Mouse (Mus musculus): Measurements from ENCODE around the gene Hcst. TPM values are rescaled to one million over a fixed set of nuclear protein-coding genes. Genes with fewer than 3 reads are reported as not detected.

Hcst gene
- polyA plus RNA-seq, 1 experiment from 2014 or later = 7.8 TPM

- Histone ChIP-seq H3K4me2 (ENCODE audit: low read depth, low read length) (peak overlapping the region; percentile 87), H3K4me1 (ENCODE audit: control insufficient read depth, low read depth, low read length) (peaks cover 15% of the 10 kb centered on the region), H3K4me3 (ENCODE audit: low read depth, low read length) (peak overlapping the region; percentile 64), H3K36me3 (ENCODE audit: control insufficient read depth, insufficient read depth) (no peaks in the 10 kb centered on the region), H3K27ac (ENCODE audit: low read length) (peak overlapping the region; percentile 64), H3K9me3 (replicated peaks; ENCODE audit: control insufficient read depth, low read length) (no peaks in the 10 kb centered on the region), H3K27me3 (ENCODE audit: control insufficient read depth, insufficient read depth, low read depth, low read length) (peaks cover 3% of the 10 kb centered on the region; the same call in 1 of the 2 replicates), H3K9ac (ENCODE audit: low read depth, low read length) (peak overlapping the region; percentile 59)
- WGBS (ENCODE audit: insufficient replicate concordance) = 4% methylated on average over 9 of the region's 9 CpGs
- no peak for ATAC-seq (ENCODE audit: low read depth)
Observed at GRCm38 (mm10) chr7:30422560-30422959, 2.9 kb upstream of the Hcst start.

- peak overlapping the region; percentile 73 for H3K27ac ChIP-seq (ENCODE audit: low read length)
- peak; percentile 47 for ATAC-seq (ENCODE audit: low read depth)
- no peaks in the 10 kb centered on the region for H3K9me3 ChIP-seq (replicated peaks; ENCODE audit: control insufficient read depth, low read length)
- no peaks in the 10 kb centered on the region for H3K36me3 ChIP-seq (ENCODE audit: control insufficient read depth, insufficient read depth)
- peak overlapping the region; percentile 64 for H3K4me3 ChIP-seq (ENCODE audit: low read depth, low read length)
- peak overlapping the region; percentile 59 for H3K9ac ChIP-seq (ENCODE audit: low read depth, low read length)
- peaks cover 3% of the 10 kb centered on the region; the same call in 1 of the 2 replicates for H3K27me3 ChIP-seq (ENCODE audit: control insufficient read depth, insufficient read depth, low read depth, low read length)
- peak overlapping the region; percentile 87 for H3K4me2 ChIP-seq (ENCODE audit: low read depth, low read length)
- WGBS (ENCODE audit: insufficient replicate concordance) = under 1% methylated on average over 45 of the region's 45 CpGs
- peaks cover 15% of the 10 kb centered on the region for H3K4me1 ChIP-seq (ENCODE audit: control insufficient read depth, low read depth, low read length)
Observed at GRCm38 (mm10) chr7:30421890-30422435, 2.3 kb upstream of the Hcst start.

DNA sequence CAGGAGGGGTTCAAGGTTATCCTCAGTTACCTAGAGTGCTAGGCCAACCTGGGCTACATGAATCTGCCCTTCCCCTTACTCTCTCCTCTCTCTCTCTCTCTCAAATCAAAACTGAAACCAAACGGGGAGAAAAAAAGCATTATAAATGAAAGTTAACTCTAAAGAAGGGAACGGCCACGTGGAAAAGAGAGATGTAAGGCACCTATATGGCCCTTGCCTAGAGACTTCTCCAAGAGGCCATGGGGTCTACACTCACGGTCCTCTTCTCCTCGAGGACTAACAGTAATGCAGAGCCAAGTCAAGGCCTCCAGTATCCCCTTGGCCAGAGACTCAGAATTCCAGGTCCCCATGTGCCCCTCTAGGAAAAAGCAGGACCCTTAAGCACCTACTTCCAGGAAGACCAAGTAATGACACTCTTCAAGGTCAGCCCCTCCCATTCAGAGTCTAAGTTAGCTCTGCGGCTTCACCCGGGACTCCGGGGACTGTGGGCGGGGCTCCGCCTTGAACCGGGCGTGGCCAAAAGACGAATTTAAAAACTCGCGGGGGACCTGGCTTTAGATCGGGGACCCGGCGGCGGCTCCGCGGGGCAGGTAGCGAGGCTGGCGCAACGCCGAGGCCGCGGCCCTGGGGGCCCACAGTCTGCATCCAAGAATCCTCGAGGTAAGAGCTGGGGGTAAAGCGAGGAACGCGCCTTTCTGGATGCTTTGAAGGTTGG, 1.7 kb upstream of the Hcst start, which contains the start of gene Nfkbid:
TSS of gene Nfkbid (plus strand) at position 558 of the 715 bp plus-strand sequence.
- 7% methylated on average over 31 of the region's 31 CpGs for WGBS (ENCODE audit: insufficient replicate concordance)
- Histone ChIP-seq H3K4me1 (ENCODE audit: control insufficient read depth, low read depth, low read length) (peaks cover 15% of the 10 kb centered on the region), H3K36me3 (ENCODE audit: control insufficient read depth, insufficient read depth) (no peaks in the 10 kb centered on the region), H3K9me3 (replicated peaks; ENCODE audit: control insufficient read depth, low read length) (no peaks in the 10 kb centered on the region), H3K4me2 (ENCODE audit: low read depth, low read length) (peak within 1 kb of the TSS; percentile 87), H3K4me3 (ENCODE audit: low read depth, low read length) (peak within 1 kb of the TSS; percentile 64), H3K9ac (ENCODE audit: low read depth, low read length) (peak within 1 kb of the TSS; percentile 59), H3K27ac (ENCODE audit: low read length) (peak within 1 kb of the TSS; percentile 73), H3K27me3 (ENCODE audit: control insufficient read depth, insufficient read depth, low read depth, low read length) (peaks cover 3% of the 10 kb centered on the region; the same call in 1 of the 2 replicates)
- peak; percentile 33 for ATAC-seq (ENCODE audit: low read depth)

GRCm38 (mm10) chr7:30420673-30421072, 1.0 kb upstream of the Hcst start:
- H3K27me3 ChIP-seq (ENCODE audit: control insufficient read depth, insufficient read depth, low read depth, low read length) = peaks cover 3% of the 10 kb centered on the region; the same call in 1 of the 2 replicates
- 35% methylated on average over 3 of the region's 3 CpGs for WGBS (ENCODE audit: insufficient replicate concordance)
- peak overlapping the region; percentile 53; the same call in 1 of the 2 replicates for H3K27ac ChIP-seq (ENCODE audit: low read length)
- peaks cover 15% of the 10 kb centered on the region for H3K4me1 ChIP-seq (ENCODE audit: control insufficient read depth, low read depth, low read length)
- H3K9me3 ChIP-seq (replicated peaks; ENCODE audit: control insufficient read depth, low read length) = no peaks in the 10 kb centered on the region
- H3K36me3 ChIP-seq (ENCODE audit: control insufficient read depth, insufficient read depth) = no peaks in the 10 kb centered on the region
- ATAC-seq (ENCODE audit: low read depth) = no peak
- H3K9ac ChIP-seq (ENCODE audit: low read depth, low read length) = no peak overlapping the region
- H3K4me3 ChIP-seq (ENCODE audit: low read depth, low read length) = no peak overlapping the region
- H3K4me2 ChIP-seq (ENCODE audit: low read depth, low read length) = peak overlapping the region; percentile 87

DNA sequence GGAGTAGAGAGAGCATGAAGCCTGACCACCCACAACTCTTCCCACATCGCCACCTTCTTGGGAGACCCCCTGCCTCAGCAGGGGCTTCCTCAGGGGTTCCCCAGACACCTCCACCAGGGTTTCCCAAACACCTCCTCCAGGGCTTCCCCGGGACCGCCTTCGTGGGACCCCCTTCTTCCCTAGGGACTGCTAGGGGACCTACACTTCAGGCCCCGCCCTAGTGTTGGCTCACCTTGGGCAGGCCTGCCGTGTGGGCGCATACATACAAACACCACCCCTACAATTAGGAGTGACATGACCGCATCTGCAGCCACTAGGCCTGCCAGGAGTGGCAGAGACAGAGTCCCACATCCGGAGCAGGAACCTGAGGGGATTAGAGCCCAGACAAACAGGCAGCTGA, 1.8 kb downstream of the Hcst start:
- H3K27me3 ChIP-seq (ENCODE audit: control insufficient read depth, insufficient read depth, low read depth, low read length) = peaks cover 1% of the 10 kb centered on the region; the same call in 1 of the 2 replicates
- H3K4me3 ChIP-seq (ENCODE audit: low read depth, low read length) = 0 out of 2 replicates have a peak overlapping the region, but pooled peaks have one; percentile 4
- H3K9ac ChIP-seq (ENCODE audit: low read depth, low read length) = no peak overlapping the region
- ATAC-seq (ENCODE audit: low read depth) = no peak
- H3K27ac ChIP-seq (ENCODE audit: low read length) = peak overlapping the region; percentile 18
- H3K4me2 ChIP-seq (ENCODE audit: low read depth, low read length) = peak overlapping the region; percentile 22; the same call in 1 of the 2 replicates
- H3K4me1 ChIP-seq (ENCODE audit: control insufficient read depth, low read depth, low read length) = peaks cover 15% of the 10 kb centered on the region
- 33% methylated on average over 9 of the region's 9 CpGs for WGBS (ENCODE audit: insufficient replicate concordance)
- no peaks in the 10 kb centered on the region for H3K36me3 ChIP-seq (ENCODE audit: control insufficient read depth, insufficient read depth)
- H3K9me3 ChIP-seq (replicated peaks; ENCODE audit: control insufficient read depth, low read length) = no peaks in the 10 kb centered on the region

- Histone ChIP-seq H3K27me3 (ENCODE audit: control insufficient read depth, insufficient read depth, low read depth, low read length) (no peaks in the 10 kb centered on the region), H3K4me3 (ENCODE audit: low read depth, low read length) (peak within 1 kb of the TSS; percentile 30), H3K36me3 (ENCODE audit: control insufficient read depth, insufficient read depth) (no peaks in the 10 kb centered on the region), H3K9me3 (replicated peaks; ENCODE audit: control insufficient read depth, low read length) (no peaks in the 10 kb centered on the region), H3K4me1 (ENCODE audit: control insufficient read depth, low read depth, low read length) (no peaks in the 10 kb centered on the region), H3K9ac (ENCODE audit: low read depth, low read length) (0 out of 2 replicates have a peak within 1 kb of the TSS, but pooled peaks have one; percentile 8), H3K27ac (ENCODE audit: low read length) (peak within 1 kb of the TSS; percentile 71), H3K4me2 (ENCODE audit: low read depth, low read length) (peak within 1 kb of the TSS; percentile 20; the same call in 1 of the 2 replicates)
- WGBS (ENCODE audit: insufficient replicate concordance) = 32% methylated on average over 5 of the region's 5 CpGs
- ATAC-seq (ENCODE audit: low read depth) = peak; percentile 46; the same call in 1 of the 2 replicates
Observed at GRCm38 (mm10) chr7:30413596-30413995, 6.1 kb downstream of the Hcst start, which contains the start of gene Tyrobp. TSS of gene Tyrobp (plus strand) at chr7:30413760.

- WGBS (ENCODE audit: insufficient replicate concordance) = 15% methylated on average over 4 of the region's 4 CpGs
- Histone ChIP-seq H3K9me3 (replicated peaks; ENCODE audit: control insufficient read depth, low read length) (no peaks in the 10 kb centered on the region), H3K4me1 (ENCODE audit: control insufficient read depth, low read depth, low read length) (no peaks in the 10 kb centered on the region), H3K27ac (ENCODE audit: low read length) (peak overlapping the region; percentile 70), H3K27me3 (ENCODE audit: control insufficient read depth, insufficient read depth, low read depth, low read length) (no peaks in the 10 kb centered on the region), H3K4me2 (ENCODE audit: low read depth, low read length) (0 out of 2 replicates have a peak overlapping the region, but pooled peaks have one; percentile 20), H3K36me3 (ENCODE audit: control insufficient read depth, insufficient read depth) (no peaks in the 10 kb centered on the region), H3K9ac (ENCODE audit: low read depth, low read length) (no peak overlapping the region), H3K4me3 (ENCODE audit: low read depth, low read length) (0 out of 2 replicates have a peak overlapping the region, but pooled peaks have one; percentile 4)
- peak; percentile 56 for ATAC-seq (ENCODE audit: low read depth)
Observed at GRCm38 (mm10) chr7:30412735-30413147, 6.9 kb downstream of the Hcst start.

DNA sequence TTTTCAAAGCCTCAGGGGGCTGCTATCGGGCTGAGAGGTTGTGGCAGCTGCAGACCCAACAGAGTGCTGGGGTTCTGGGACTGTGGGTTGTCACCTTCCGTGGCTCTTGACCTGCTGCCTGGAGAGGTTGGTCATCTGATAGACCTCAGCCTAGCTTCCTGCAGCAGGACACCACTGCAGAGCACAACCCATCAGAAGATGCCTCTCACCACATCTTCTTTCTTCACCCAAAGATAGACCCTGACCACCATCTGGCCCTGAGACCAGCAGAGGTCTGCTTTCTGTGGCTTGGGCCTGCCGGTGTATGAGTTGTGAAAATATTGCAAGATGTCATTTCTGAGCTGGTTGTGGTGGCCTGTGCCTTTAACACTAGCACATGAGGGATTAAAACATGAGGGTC, 8.6 kb downstream of the Hcst start:
- ATAC-seq (ENCODE audit: low read depth) = no peak

DNA sequence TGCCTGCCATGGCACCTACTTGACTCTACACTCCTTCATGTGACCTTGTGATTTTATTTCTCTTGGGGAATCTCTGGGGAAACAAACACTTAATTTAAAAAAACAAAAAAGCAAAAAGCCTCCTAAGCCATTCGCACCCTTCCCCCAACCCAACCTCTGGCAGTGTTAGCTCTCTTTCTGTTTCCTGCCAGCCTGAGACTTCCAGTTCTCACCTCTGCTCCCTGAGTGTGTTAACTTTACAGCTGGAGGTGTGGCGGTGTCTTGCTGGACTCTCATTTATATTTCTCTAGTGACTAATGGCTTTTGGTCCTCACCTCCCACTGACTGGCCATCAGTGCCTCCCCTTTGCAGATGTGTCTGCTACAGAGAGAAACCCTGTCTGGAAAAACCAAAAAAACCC, 9.9 kb downstream of the Hcst start:
- H3K27ac ChIP-seq (ENCODE audit: low read length) = no peak overlapping the region
- H3K9ac ChIP-seq (ENCODE audit: low read depth, low read length) = no peak overlapping the region
- no peaks in the 10 kb centered on the region for H3K4me1 ChIP-seq (ENCODE audit: control insufficient read depth, low read depth, low read length)
- no peaks in the 10 kb centered on the region for H3K27me3 ChIP-seq (ENCODE audit: control insufficient read depth, insufficient read depth, low read depth, low read length)
- H3K4me3 ChIP-seq (ENCODE audit: low read depth, low read length) = no peak overlapping the region
- H3K9me3 ChIP-seq (replicated peaks; ENCODE audit: control insufficient read depth, low read length) = no peaks in the 10 kb centered on the region
- 54% methylated on average over 2 of the region's 2 CpGs for WGBS (ENCODE audit: insufficient replicate concordance)
- no peaks in the 10 kb centered on the region for H3K36me3 ChIP-seq (ENCODE audit: control insufficient read depth, insufficient read depth)
- ATAC-seq (ENCODE audit: low read depth) = no peak
- H3K4me2 ChIP-seq (ENCODE audit: low read depth, low read length) = no peak overlapping the region

More for the DNA sequence above, 8.6 kb downstream of the Hcst start:
- Histone ChIP-seq H3K27ac (ENCODE audit: low read length) (no peak overlapping the region), H3K36me3 (ENCODE audit: control insufficient read depth, insufficient read depth) (no peaks in the 10 kb centered on the region), H3K4me3 (ENCODE audit: low read depth, low read length) (no peak overlapping the region), H3K9ac (ENCODE audit: low read depth, low read length) (no peak overlapping the region), H3K4me2 (ENCODE audit: low read depth, low read length) (no peak overlapping the region), H3K9me3 (replicated peaks; ENCODE audit: control insufficient read depth, low read length) (no peaks in the 10 kb centered on the region), H3K4me1 (ENCODE audit: control insufficient read depth, low read depth, low read length) (no peaks in the 10 kb centered on the region), H3K27me3 (ENCODE audit: control insufficient read depth, insufficient read depth, low read depth, low read length) (no peaks in the 10 kb centered on the region)
- 30% methylated on average over 3 of the region's 3 CpGs for WGBS (ENCODE audit: insufficient replicate concordance)
